Mouse (Mus musculus) gastrocnemius, adult 2 months (tissue): ENCODE measurements around the gene Sox15. TPM values are rescaled to one million over a fixed set of nuclear protein-coding genes. Genes with fewer than 3 reads are reported as not detected.

Experiments
- DNase-seq: peaks from one replicate; pipeline ENCODE4 v3.0.0; 2022
- H3K27ac ChIP-seq: fragments of 200-600 bp; 2 replicates; pipeline ENCODE4 v1.8.1; 2022; ENCODE audit warnings: mild to moderate bottlenecking
- H3K4me3 ChIP-seq: fragments of 200-600 bp; 2 replicates; pipeline ENCODE4 v1.8.1; 2022; ENCODE audit warnings: mild to moderate bottlenecking, moderate library complexity
- CTCF ChIP-seq: fragments of 200-600 bp; IDR thresholded peaks from 2 replicates; pipeline ENCODE4 v1.8.1; 2022; ENCODE audit warnings: antibody characterized with exemption, mild to moderate bottlenecking, moderate library complexity
- intact Hi-C: fragments of 180-260 bp; cut with DNase I; formaldehyde crosslinking; loops from one replicate; pipeline ENCODE4 v1.15.1; 2025
- total RNA-seq, 2 experiments: library from RNA; stranded (reverse); gene quantifications; 2 replicates each; pipeline ENCODE4 v1.2.3; 2021

Sox15 gene
- total RNA-seq, 2 experiments from 2014 or later, result not detected

DNA sequence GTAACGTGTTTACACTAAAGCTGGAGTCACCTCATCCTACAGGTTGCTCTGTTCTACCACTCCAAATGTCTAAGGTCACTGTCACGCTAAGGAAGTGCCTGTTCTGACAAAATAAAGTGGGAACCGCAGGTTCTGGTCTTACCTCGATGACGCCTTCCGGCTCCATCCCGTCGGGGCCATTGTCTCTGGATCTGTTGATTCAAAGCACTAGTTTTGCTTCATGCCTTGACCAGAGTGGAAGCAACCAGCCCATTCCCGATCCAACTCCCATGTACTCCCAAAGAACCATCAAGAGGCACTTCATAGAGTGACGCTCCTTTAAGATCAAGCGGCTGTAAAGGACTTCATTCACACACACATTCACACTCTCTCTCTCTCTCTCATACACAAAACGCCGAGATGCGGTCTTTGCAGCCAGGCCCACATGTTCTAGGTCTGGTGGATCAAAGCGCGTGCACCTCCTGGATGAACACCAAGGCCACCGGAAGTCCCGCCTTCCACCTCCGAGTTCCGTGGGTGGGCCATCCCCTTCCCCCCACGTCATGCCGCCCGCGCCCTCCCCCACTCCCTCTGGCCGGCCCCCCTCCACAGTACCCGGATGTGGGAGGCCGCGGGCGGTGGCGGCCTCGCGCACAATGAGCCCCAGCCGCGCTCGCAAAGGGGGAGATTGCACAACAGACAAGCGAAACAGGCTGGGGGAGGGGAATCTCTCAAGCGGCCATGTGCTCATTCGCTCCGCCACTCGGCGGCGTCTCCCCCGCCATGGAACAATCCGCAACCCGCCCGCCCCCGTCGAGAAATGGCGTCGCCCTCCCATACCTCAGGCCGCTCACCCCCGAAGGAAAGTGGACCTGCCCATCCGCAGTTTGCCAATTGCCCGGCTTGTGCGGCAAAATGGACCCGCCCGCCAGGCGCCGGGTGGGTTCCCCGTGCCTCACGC, 15.9 kb downstream of the Sox15 start:
- Histone ChIP-seq H3K27ac (peak overlapping the region; percentile 97), H3K4me3 (peak overlapping the region; percentile 100)
- peak; percentile 98 for DNase-seq
- intact Hi-C loops, result no loop called here
- no peak; the same call in 1 of the 2 replicates for TF ChIP-seq CTCF

DNA sequence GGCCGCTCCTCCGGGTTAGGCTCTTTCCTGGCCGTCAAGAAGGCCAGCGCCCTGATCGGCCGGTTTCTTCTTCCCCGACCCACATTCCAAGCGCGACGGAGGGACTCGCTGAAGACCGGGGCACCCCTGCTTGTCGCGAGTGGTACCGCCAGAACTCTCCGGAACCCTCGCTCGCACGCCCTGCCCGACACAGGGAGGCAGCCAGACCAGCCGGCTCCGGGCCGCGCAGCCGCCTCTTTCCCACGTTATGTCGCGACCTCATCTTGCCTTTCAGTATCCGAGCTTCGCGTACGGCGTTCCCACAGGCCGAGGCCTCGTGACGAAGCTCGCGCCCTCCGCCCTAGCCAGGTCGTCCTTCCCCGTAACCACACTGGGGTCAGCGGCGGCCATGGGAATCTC, 16.6 kb downstream of the Sox15 start:
- Histone ChIP-seq H3K27ac (peak overlapping the region; percentile 97), H3K4me3 (peak overlapping the region; percentile 100)
- TF ChIP-seq CTCF, result no peak; the same call in 1 of the 2 replicates
- intact Hi-C loops, result no loop called here
- DNase-seq, result no peak

DNA sequence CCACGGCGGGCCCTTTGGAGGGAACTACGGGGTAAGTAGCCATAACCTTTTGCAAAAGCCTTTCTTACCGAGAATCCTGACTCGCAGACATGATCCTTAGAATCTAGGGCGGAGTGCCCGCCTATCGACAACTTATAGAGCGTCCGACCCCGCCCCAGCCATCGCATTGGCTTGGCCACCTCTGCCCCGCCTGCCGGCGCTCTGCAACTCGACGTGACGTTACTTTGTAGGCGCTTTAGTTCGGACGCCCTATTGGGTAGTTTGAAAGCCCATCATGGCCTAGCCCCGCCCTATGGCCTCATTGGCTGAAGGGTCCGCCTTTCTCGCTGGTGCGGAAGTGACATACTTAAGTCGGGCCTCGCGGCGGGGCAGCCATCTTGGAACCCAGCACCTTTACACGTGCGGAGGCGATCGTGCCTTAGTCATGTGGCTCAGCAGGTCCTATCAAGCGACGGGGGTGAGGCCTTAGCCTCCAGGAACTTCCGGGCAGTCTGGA, 17.1 kb downstream of the Sox15 start, which contains the start of gene Eif4a1:
TSS of gene Eif4a1 (minus strand) at position 213 of the 496 bp plus-strand sequence.
- Histone ChIP-seq H3K4me3 (peak within 1 kb of the TSS; percentile 100), H3K27ac (peak within 1 kb of the TSS; percentile 97)
- TF ChIP-seq CTCF, result no peak
- intact Hi-C loops, result no loop called here
- peak; percentile 99 for DNase-seq

DNA sequence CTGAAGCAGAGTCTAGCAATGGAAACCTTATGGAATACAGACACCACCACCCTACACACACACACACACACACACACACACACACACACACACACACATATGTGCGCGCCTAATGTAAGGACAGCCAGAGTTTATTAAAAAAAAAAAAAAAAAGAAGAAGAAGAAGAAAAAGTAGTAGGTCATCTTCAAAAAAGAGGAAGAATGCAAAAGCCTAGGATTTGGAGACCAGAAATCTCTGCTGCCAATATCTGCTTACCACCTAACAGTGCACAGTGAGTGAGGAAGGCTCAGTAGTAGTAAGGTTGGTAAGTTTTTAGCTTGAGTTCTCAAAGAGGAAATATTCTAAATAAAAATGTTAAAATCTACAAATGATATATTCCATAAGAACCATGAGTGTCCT, 24.0 kb downstream of the Sox15 start:
- no peak for DNase-seq
- intact Hi-C loops, result no loop called here
- H3K27ac ChIP-seq, result no peak overlapping the region
- no peak overlapping the region for H3K4me3 ChIP-seq
- no peak for TF ChIP-seq CTCF

DNA sequence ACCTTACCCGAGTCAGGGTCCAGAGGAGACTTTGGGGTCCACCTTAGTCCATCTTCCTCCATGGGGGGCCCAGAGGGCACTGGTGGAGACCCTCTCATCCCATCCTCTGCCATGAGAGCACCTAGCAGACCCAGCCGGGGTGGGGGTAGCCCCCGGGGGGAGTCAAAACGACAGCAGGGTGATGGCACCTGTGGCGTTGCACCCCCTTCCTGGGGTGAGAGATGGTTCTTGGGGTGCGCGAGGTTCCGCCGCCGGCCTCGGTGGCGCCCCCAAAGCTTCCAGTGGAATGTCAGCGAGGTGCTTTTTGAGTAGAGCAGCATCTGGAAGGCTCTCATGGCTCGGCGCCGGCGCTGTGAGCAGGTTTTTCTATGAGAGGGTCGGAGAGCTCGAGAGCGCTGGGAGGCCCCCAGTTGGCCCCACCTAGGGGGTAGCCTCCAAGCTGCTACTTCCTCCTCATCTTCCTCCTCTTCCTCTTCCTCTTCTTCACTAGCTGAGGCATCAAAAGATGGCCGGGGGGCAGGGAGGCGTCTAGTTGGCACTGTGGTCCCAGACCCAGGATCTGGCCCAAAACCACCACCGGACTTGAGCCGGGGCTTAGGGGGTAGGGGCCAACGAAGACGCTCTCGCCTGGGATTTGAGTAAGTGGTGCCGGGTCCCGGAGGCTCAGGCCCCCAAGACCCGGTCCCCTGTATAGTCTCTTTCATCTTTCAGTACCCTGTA, 25.2 kb downstream of the Sox15 start:
- H3K4me3 ChIP-seq, result peak overlapping the region; percentile 93
- no peak for DNase-seq
- H3K27ac ChIP-seq, result no peak overlapping the region; the same call in 1 of the 2 replicates
- TF ChIP-seq CTCF, result no peak
- intact Hi-C loops, result loop anchor here (5.0 kb wide), 2 partner anchors 122 to 197 kb away; partner anchors contain the start of genes Fgf11 and Tmem95

DNA sequence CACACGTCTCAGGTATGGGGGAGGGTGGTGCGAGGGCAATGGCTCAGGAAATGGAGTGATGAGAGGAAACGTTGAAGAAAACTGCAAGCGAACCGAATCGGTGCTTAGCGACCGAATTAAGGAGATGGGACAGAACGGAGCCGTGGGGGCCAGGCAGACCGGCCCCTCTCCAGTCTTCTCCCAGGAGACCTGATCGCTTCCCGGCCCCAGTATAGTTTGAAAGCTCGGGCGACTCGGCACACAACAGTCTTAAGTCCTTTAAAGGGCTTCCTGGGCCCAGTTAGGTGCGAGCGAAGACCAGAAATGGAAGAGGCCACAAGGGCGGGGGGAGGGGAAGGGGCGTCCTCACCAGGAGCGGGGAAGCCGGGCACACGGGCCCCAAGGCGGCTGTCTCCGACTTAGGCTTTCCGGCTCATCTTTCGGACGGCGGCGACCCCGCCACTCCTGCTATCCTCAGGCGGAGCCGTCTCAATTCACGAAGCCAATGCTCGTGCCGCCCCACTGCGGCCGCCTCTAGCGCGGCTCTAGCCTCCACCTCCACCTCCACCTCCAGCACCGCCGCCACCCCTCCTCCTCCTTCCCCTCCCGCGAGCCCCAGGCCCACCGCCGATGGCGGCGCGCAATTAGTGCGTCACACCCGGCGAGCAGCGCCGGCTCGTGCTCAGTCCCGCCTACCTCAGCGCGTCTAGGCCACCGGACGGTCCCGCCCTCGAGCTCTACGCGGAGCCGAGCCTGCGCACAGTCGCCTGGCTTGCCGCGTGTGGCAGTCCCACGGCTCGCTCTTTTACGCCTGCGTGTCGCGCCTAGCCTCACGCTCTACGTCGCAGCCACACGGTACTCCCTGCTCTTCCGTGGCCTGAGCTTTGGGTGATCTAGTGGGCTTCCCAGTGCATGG, 26.4 kb downstream of the Sox15 start, which contains the start of gene Senp3:
TSS of gene Senp3 (minus strand) at position 771 of the 895 bp plus-strand sequence.
- Histone ChIP-seq H3K27ac (peak within 1 kb of the TSS; percentile 99), H3K4me3 (peak within 1 kb of the TSS; percentile 93)
- no peak for TF ChIP-seq CTCF
- intact Hi-C loops, result loop anchor here (1.0 to 5.0 kb wide), 4 partner anchors 34 to 196 kb away; partner anchors contain the start of genes Fgf11 and Tmem95
- peak; percentile 99 for DNase-seq

DNA sequence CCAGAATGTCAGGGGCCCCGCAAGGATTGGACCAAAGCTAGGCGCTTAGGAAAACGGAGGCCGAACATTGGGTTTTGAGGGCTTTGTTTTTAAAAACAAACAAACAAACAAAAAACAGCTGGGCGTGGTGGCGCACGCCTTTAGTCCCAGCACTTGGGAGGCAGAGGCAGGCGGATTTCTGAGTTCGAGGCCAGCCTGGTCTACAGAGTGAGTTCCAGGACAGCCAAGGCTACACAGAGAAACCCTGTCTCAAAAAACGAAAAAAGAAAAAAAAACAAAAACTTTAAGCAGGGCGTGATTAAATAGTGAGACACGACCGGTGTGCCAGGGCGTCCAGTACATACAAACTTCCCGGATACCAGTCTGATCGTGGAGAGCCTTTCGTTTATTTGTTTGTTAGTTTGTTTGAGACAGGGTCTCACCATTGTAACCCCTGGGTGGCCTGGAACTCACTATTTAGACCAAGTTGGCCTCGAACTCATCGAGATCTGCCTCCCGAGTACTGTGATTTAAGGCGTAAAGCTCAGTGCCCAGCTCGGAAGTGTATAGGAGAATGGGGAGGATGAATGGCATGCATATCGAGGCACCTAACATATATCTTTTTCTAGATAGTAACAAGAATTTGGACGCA, 27.2 kb downstream of the Sox15 start:
- no peak for DNase-seq
- intact Hi-C loops, result loop anchor here (1.0 to 5.0 kb wide), 4 partner anchors 33 to 195 kb away; partner anchors contain the start of genes Fgf11 and Tmem95
- TF ChIP-seq CTCF, result no peak
- peak overlapping the region; percentile 99 for H3K27ac ChIP-seq
- peak overlapping the region; percentile 93 for H3K4me3 ChIP-seq

DNA sequence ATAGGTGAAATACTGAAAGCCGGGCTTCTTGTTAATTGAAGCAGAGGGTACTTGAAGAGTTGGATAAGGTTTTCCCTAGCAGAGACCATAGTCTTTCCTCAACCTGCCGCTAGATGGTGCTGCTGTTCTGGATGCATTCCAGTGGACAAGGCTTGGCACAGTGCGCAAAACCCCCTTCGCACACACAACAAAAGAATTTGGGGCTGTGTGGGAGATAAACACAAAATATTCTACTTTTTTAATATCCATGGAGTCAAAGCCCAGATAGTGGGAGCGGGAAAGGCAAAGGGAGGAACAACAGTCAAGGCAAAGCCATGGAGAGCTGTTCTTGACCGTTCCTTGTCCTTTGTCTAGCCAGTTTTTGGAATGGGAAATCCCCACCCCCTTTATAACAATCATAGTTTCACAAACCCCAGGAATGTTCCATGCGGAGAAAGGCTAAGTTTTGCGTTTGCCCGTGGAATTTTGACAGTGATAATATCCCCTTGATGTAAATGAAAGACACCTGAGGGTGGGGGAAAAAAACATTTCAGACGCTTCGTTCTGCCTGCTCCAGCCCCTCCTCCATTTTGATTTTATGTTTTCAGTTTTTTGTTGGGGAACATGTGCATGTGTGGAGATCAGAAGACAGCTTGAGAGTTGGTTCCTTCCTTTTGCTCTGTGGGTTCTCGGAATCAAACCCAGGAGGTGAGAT, 27.9 kb downstream of the Sox15 start:
- peak; percentile 88 for DNase-seq
- Histone ChIP-seq H3K27ac (peak overlapping the region; percentile 99), H3K4me3 (peak overlapping the region; percentile 93)
- intact Hi-C loops, result loop anchor here (1.0 to 5.0 kb wide), 4 partner anchors 32 to 194 kb away; partner anchors contain the start of genes Fgf11 and Tmem95
- peak; percentile 93 for TF ChIP-seq CTCF

DNA sequence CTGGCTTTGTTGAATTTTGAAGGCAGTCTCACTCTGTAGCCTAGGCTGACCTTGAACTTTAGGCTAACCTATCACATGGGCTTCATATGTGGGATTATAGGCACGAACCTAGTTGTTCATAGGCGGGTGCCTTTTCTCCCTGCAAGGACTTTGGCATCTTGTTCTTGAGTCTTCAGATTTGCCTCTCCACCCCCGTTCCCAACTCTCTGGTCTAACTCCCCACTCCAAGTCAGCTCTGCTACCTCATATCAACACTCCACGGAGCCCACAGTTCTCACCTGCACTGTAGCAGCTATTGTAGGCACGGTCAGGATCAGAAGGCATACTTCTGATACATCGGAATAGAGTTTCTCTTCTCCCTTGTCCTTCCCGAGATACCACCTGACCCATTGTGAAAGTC, 28.5 kb downstream of the Sox15 start:
- Histone ChIP-seq H3K4me3 (no peak overlapping the region; the same call in 1 of the 2 replicates), H3K27ac (peak overlapping the region; percentile 99)
- no peak for TF ChIP-seq CTCF
- DNase-seq, result no peak
- intact Hi-C loops, result loop anchor here (5.0 kb wide), 2 partner anchors 119 to 194 kb away; partner anchors contain the start of genes Fgf11 and Tmem95

DNA sequence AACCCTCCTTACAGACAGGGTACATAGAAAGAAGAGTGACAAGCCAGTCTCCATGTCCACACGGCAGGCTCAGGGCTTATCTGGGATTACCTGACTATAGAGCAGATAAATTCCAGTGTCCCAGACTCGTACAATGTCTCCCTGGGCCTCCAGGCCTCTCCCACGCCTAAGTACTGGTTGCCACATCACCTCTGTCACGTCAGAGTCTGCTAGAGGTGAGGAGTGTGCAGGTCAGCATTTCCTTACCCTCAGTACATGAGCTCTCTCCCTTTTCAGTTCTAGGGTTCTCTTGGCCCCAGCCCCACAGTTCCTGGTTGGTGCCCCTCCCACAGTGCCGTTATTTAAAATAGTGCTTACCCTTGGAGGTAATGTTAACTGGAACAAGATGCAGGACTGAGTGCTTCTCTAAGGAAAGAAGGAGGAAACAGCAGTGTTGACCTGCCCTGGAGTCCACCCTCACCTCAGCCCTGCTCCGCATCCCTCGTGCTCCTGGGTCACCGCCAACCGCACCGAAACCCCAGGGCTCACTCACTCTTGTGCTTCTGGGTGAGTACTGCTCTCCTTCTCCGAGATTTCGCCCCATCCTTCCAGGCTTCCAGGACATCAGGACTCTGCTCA, 29.1 kb downstream of the Sox15 start:
- DNase-seq, result no peak
- intact Hi-C loops, result loop anchor here (2.0 to 5.0 kb wide), 3 partner anchors 23 to 193 kb away; partner anchors contain the start of genes Fgf11 and Tmem95
- peak overlapping the region; percentile 72 for H3K4me3 ChIP-seq
- TF ChIP-seq CTCF, result no peak
- peak overlapping the region; percentile 99 for H3K27ac ChIP-seq
